Mouse (Mus musculus) forebrain, embryonic 10.5 days (tissue): ENCODE measurements around the gene Klhl26. TPM values are rescaled to one million over a fixed set of nuclear protein-coding genes. Genes with fewer than 3 reads are reported as not detected.

Experiments
- DNase-seq: peaks from one replicate; pipeline ENCODE4 v3.0.0-alpha.2; 2017; ENCODE audit warnings: low spot score; ENCODE audit errors: extremely low spot score
- H3K27ac ChIP-seq: fragments of 300-500 bp; sonication (generic); 2 replicates; pipeline ENCODE4 v1.5.1; 2016; ENCODE audit warnings: mild to moderate bottlenecking
- H3K27me3 ChIP-seq: fragments of 300-500 bp; sonication (generic); 2 replicates; pipeline ENCODE4 v1.6.1; 2016; ENCODE audit warnings: mild to moderate bottlenecking; ENCODE audit not compliant: poor library complexity, severe bottlenecking
- H3K36me3 ChIP-seq: fragments of 300-500 bp; sonication (generic); replicated peaks from 2 replicates; pipeline ENCODE4 v1.6.1; 2016; ENCODE audit warnings: mild to moderate bottlenecking, moderate library complexity
- H3K4me1 ChIP-seq: fragments of 300-500 bp; sonication (generic); 2 replicates; pipeline ENCODE4 v1.6.1; 2016
- H3K4me3 ChIP-seq: fragments of 300-500 bp; sonication (generic); 2 replicates; pipeline ENCODE4 v1.5.1; 2016; ENCODE audit warnings: mild to moderate bottlenecking, moderate library complexity
- H3K9me3 ChIP-seq: fragments of 300-500 bp; sonication (generic); 2 replicates; pipeline ENCODE4 v1.6.1; 2016; ENCODE audit warnings: mild to moderate bottlenecking, moderate library complexity
- WGBS: fragments of 180-500 bp; shearing (Covaris S2); methylation state at CpG from one replicate; pipeline ENCODE4 v1.1.7; 2016; 5-methylcytosine and 5-hydroxymethylcytosine counted together
- polyA plus RNA-seq: library from polyadenylated mRNA; unstranded; fragments of >200 nt; fragmentation: Nextera tagmentation; extraction: Ambion mirVana; gene quantifications from 2 replicates; pipeline ENCODE4 v1.2.1, GENCODE M21; 2016

Klhl26 gene
- polyA plus RNA-seq, 1 experiment from 2014 or later: 19.9 TPM

- DNase-seq: no peak
- no peaks in the 10 kb centered on the region for H3K9me3 ChIP-seq
- WGBS: 87% methylated on average over 18 of the region's 18 CpGs
- peaks cover 36% of the 10 kb centered on the region for H3K4me1 ChIP-seq
- H3K36me3 ChIP-seq: no peaks in the 10 kb centered on the region
- H3K27ac ChIP-seq: peak overlapping the region; percentile 22
- no peak overlapping the region for H3K4me3 ChIP-seq
- H3K27me3 ChIP-seq: no peaks in the 10 kb centered on the region
These were observed 55.2 kb downstream of the Klhl26 start for GRCm38 (mm10) chr8:70421349-70422104.

GRCm38 (mm10) chr8:70419879-70420643, 56.7 kb downstream of the Klhl26 start:
- WGBS: 85% methylated on average over 11 of the region's 11 CpGs
- no peaks in the 10 kb centered on the region for H3K36me3 ChIP-seq
- H3K4me3 ChIP-seq: no peak overlapping the region
- no peaks in the 10 kb centered on the region for H3K9me3 ChIP-seq
- DNase-seq: no peak
- H3K27ac ChIP-seq: 0 out of 2 replicates have a peak overlapping the region, but pooled peaks have one; percentile 12
- no peaks in the 10 kb centered on the region for H3K27me3 ChIP-seq
- H3K4me1 ChIP-seq: peaks cover 47% of the 10 kb centered on the region

GRCm38 (mm10) chr8:70418954-70419353, 57.8 kb downstream of the Klhl26 start:
- DNase-seq: no peak
- H3K4me1 ChIP-seq: peaks cover 47% of the 10 kb centered on the region
- H3K36me3 ChIP-seq: peaks cover 3% of the 10 kb centered on the region; the same call in 1 of the 2 replicates
- WGBS: 87% methylated on average over 14 of the region's 14 CpGs
- no peak overlapping the region for H3K27ac ChIP-seq
- H3K27me3 ChIP-seq: no peaks in the 10 kb centered on the region
- no peaks in the 10 kb centered on the region for H3K9me3 ChIP-seq
- H3K4me3 ChIP-seq: no peak overlapping the region

- DNase-seq: no peak
- H3K36me3 ChIP-seq: peaks cover 10% of the 10 kb centered on the region
- H3K9me3 ChIP-seq: no peaks in the 10 kb centered on the region
- H3K27ac ChIP-seq: no peak overlapping the region
- 54% methylated on average over 10 of the region's 10 CpGs for WGBS
- no peaks in the 10 kb centered on the region for H3K27me3 ChIP-seq
- H3K4me3 ChIP-seq: no peak overlapping the region
- peaks cover 46% of the 10 kb centered on the region for H3K4me1 ChIP-seq
These were observed 58.9 kb downstream of the Klhl26 start for GRCm38 (mm10) chr8:70417914-70418313.

GRCm38 (mm10) chr8:70416941-70417340, 59.8 kb downstream of the Klhl26 start:
- peaks cover 41% of the 10 kb centered on the region for H3K4me1 ChIP-seq
- H3K36me3 ChIP-seq: peaks cover 12% of the 10 kb centered on the region
- H3K27ac ChIP-seq: peak overlapping the region; percentile 62
- no peak for DNase-seq
- WGBS: 25% methylated on average over 6 of the region's 6 CpGs
- H3K4me3 ChIP-seq: no peak overlapping the region
- H3K9me3 ChIP-seq: no peaks in the 10 kb centered on the region
- H3K27me3 ChIP-seq: no peaks in the 10 kb centered on the region

- H3K9me3 ChIP-seq: no peaks in the 10 kb centered on the region
- no peaks in the 10 kb centered on the region for H3K27me3 ChIP-seq
- 0 out of 2 replicates have a peak overlapping the region, but pooled peaks have one; percentile 6 for H3K4me3 ChIP-seq
- H3K36me3 ChIP-seq: peaks cover 12% of the 10 kb centered on the region
- WGBS: 76% methylated on average over 8 of the region's 8 CpGs
- peaks cover 41% of the 10 kb centered on the region for H3K4me1 ChIP-seq
- DNase-seq: peak; percentile 35
- H3K27ac ChIP-seq: peak overlapping the region; percentile 30; the same call in 1 of the 2 replicates
These were observed 61.0 kb downstream of the Klhl26 start for GRCm38 (mm10) chr8:70415540-70416451.

- no peak for DNase-seq
- no peaks in the 10 kb centered on the region for H3K27me3 ChIP-seq
- no peaks in the 10 kb centered on the region for H3K9me3 ChIP-seq
- H3K4me3 ChIP-seq: no peak overlapping the region
- 91% methylated on average over 6 of the region's 6 CpGs for WGBS
- no peak overlapping the region for H3K27ac ChIP-seq
- peaks cover 37% of the 10 kb centered on the region for H3K4me1 ChIP-seq
- peaks cover 12% of the 10 kb centered on the region for H3K36me3 ChIP-seq
These were observed 62.3 kb downstream of the Klhl26 start for GRCm38 (mm10) chr8:70414310-70414946.

GRCm38 (mm10) chr8:70410281-70410680, 66.5 kb downstream of the Klhl26 start:
- Histone ChIP-seq H3K4me1 (peaks cover 44% of the 10 kb centered on the region), H3K36me3 (peaks cover 12% of the 10 kb centered on the region), H3K27me3 (no peaks in the 10 kb centered on the region), H3K27ac (no peak overlapping the region), H3K4me3 (no peak overlapping the region), H3K9me3 (no peaks in the 10 kb centered on the region)
- DNase-seq: no peak
- 93% methylated on average over 5 of the region's 5 CpGs for WGBS

GRCm38 (mm10) chr8:70409455-70409871, 67.3 kb downstream of the Klhl26 start:
- Histone ChIP-seq H3K9me3 (no peaks in the 10 kb centered on the region), H3K4me1 (peaks cover 51% of the 10 kb centered on the region), H3K27ac (peak overlapping the region; percentile 41; the same call in 1 of the 2 replicates), H3K36me3 (peaks cover 13% of the 10 kb centered on the region), H3K27me3 (no peaks in the 10 kb centered on the region), H3K4me3 (no peak overlapping the region)
- no peak for DNase-seq
- 79% methylated on average over 9 of the region's 9 CpGs for WGBS

- DNase-seq: no peak
- no peaks in the 10 kb centered on the region for H3K9me3 ChIP-seq
- H3K36me3 ChIP-seq: peaks cover 16% of the 10 kb centered on the region
- peak overlapping the region; percentile 41 for H3K27ac ChIP-seq
- peaks cover 51% of the 10 kb centered on the region for H3K4me1 ChIP-seq
- no peak overlapping the region for H3K4me3 ChIP-seq
- no peaks in the 10 kb centered on the region for H3K27me3 ChIP-seq
- 85% methylated on average over 10 of the region's 10 CpGs for WGBS
These were observed 67.7 kb downstream of the Klhl26 start for GRCm38 (mm10) chr8:70409019-70409418.

GRCm38 (mm10) chr8:70408301-70408700, 68.5 kb downstream of the Klhl26 start:
- Histone ChIP-seq H3K4me1 (peaks cover 51% of the 10 kb centered on the region), H3K4me3 (no peak overlapping the region), H3K36me3 (peaks cover 12% of the 10 kb centered on the region), H3K27me3 (no peaks in the 10 kb centered on the region), H3K9me3 (no peaks in the 10 kb centered on the region), H3K27ac (peak overlapping the region; percentile 67; the same call in 1 of the 2 replicates)
- no peak for DNase-seq
- 61% methylated on average over 6 of the region's 6 CpGs for WGBS
